Mouse (Mus musculus) bone marrow, adult 2 months (tissue): ENCODE results near the gene Tigit. TPM values are rescaled to one million over a fixed set of nuclear protein-coding genes. Genes with fewer than 3 reads are reported as not detected.
A peak's percentile ranks its signal among the peaks of the same experiment; 100 is the strongest.

Experiments used
- H3K27ac ChIP-seq: fragments of 200-500 bp; 2 replicates; pipeline ENCODE4 v1.5.1; 2012; ENCODE audit warnings: low read depth, mild to moderate bottlenecking, control low read depth, inconsistent platforms, low read length; ENCODE audit not compliant: control insufficient read depth, poor library complexity, insufficient read depth
- H3K4me1 ChIP-seq: fragments of 200-500 bp; 2 replicates; pipeline ENCODE4 v1.6.1; 2011; ENCODE audit warnings: low read length; ENCODE audit not compliant: control insufficient read depth, insufficient read depth
- H3K4me3 ChIP-seq: fragments of 200-500 bp; replicated peaks from 2 replicates; pipeline ENCODE3; 2011; ENCODE audit warnings: mild to moderate bottlenecking, low read depth, low read length, control low read depth; ENCODE audit not compliant: control insufficient read depth
- CTCF ChIP-seq: fragments of 200-500 bp; IDR thresholded peaks from 2 replicates; pipeline ENCODE4 v1.5.1; 2011; ENCODE audit warnings: low read length, control low read depth; ENCODE audit not compliant: control insufficient read depth, insufficient read depth
- POLR2A ChIP-seq: fragments of 200-500 bp; IDR thresholded peaks from 2 replicates; pipeline ENCODE4 v1.6.1; 2011; ENCODE audit warnings: low read depth, mild to moderate bottlenecking, control low read depth, low read length, borderline replicate concordance; ENCODE audit not compliant: control insufficient read depth
- WGBS: fragments of 180-500 bp; shearing (Covaris S2); methylation state at CpG from one replicate; pipeline ENCODE4 v1.1.7; 2018; 5-methylcytosine and 5-hydroxymethylcytosine counted together
- polyA plus RNA-seq: library from polyadenylated mRNA; stranded (reverse); fragments of >200 nt; gene quantifications from 2 replicates; pipeline ENCODE4 v1.2.4, GENCODE M21; 2011; ENCODE audit warnings: low replicate concordance; ENCODE audit not compliant: missing spikeins, insufficient read depth, insufficient read length

Tigit gene
- not detected in 2 replicates for polyA plus RNA-seq

- WGBS = 60% methylated on average over 7 of the region's 7 CpGs
- TF ChIP-seq POLR2A (no peak), CTCF (no peak)
Measured at GRCm38 (mm10) chr16:43663978-43664579, at the start of gene Tigit. TSS of gene Tigit (minus strand) at chr16:43664146.

GRCm38 (mm10) chr16:43711361-43711760 is 47.4 kb upstream of the Tigit start:
- Histone ChIP-seq H3K4me3 (no peak overlapping the region), H3K27ac (no peak overlapping the region), H3K4me1 (no peaks in the 10 kb centered on the region; the same call in 1 of the 2 replicates)
- 91% methylated on average over 7 of the region's 7 CpGs for WGBS
- no peak for TF ChIP-seq POLR2A
- no peak for TF ChIP-seq CTCF

More at GRCm38 (mm10) chr16:43663978-43664579, at the start of gene Tigit:
- Histone ChIP-seq H3K4me1 (no peaks in the 10 kb centered on the region), H3K27ac (peak within 1 kb of the TSS; percentile 24; the same call in 1 of the 2 replicates), H3K4me3 (no peak within 1 kb of the TSS)

GRCm38 (mm10) chr16:43710651-43711050 is 46.7 kb upstream of the Tigit start:
- no peak overlapping the region for H3K4me3 ChIP-seq
- no peak for TF ChIP-seq POLR2A
- no peak for TF ChIP-seq CTCF
- WGBS = 79% methylated on average over 11 of the region's 11 CpGs
- no peaks in the 10 kb centered on the region; the same call in 1 of the 2 replicates for H3K4me1 ChIP-seq
- H3K27ac ChIP-seq = no peak overlapping the region

GRCm38 (mm10) chr16:43710134-43710475 is 46.2 kb upstream of the Tigit start:
- WGBS = 22% methylated on average over 6 of the region's 6 CpGs
- Histone ChIP-seq H3K4me1 (no peaks in the 10 kb centered on the region; the same call in 1 of the 2 replicates), H3K27ac (no peak overlapping the region), H3K4me3 (no peak overlapping the region)
- TF ChIP-seq CTCF (no peak), POLR2A (no peak)

GRCm38 (mm10) chr16:43709432-43710133 is 45.6 kb upstream of the Tigit start:
- Histone ChIP-seq H3K4me1 (no peaks in the 10 kb centered on the region; the same call in 1 of the 2 replicates), H3K27ac (peak overlapping the region; percentile 45; the same call in 1 of the 2 replicates), H3K4me3 (peak overlapping the region; percentile 54)
- 15% methylated on average over 9 of the region's 9 CpGs for WGBS
- TF ChIP-seq CTCF (no peak), POLR2A (no peak)

- 77% methylated on average over 15 of the region's 15 CpGs for WGBS
- Histone ChIP-seq H3K4me1 (no peaks in the 10 kb centered on the region; the same call in 1 of the 2 replicates), H3K4me3 (no peak overlapping the region), H3K27ac (peak overlapping the region; percentile 8)
- TF ChIP-seq CTCF = no peak
Measured at GRCm38 (mm10) chr16:43709062-43709413, 45.1 kb upstream of the Tigit start.

GRCm38 (mm10) chr16:43708335-43709061 is 44.6 kb upstream of the Tigit start:
- no peak overlapping the region for H3K4me3 ChIP-seq
- H3K4me1 ChIP-seq = no peaks in the 10 kb centered on the region; the same call in 1 of the 2 replicates
- WGBS = 63% methylated on average over 13 of the region's 13 CpGs
- TF ChIP-seq POLR2A = no peak
- no peak for TF ChIP-seq CTCF
- H3K27ac ChIP-seq = peak overlapping the region; percentile 8
